Mouse (Mus musculus) embryonic fibroblast, embryonic 13.5 days (primary cell): Measurements from ENCODE around the gene Hecw1.

Experiments used
- CTCF ChIP-seq: IDR thresholded peaks from 2 replicates; pipeline ENCODE4 v1.5.1; 2011; ENCODE audit warnings: mild to moderate bottlenecking, control low read depth, low read length, moderate library complexity, borderline replicate concordance; ENCODE audit not compliant: insufficient read depth
- POLR2A ChIP-seq: IDR thresholded peaks from 2 replicates; pipeline ENCODE4 v1.6.1; 2011; ENCODE audit warnings: low read depth, mild to moderate bottlenecking, control low read depth, low read length, moderate library complexity

DNA sequence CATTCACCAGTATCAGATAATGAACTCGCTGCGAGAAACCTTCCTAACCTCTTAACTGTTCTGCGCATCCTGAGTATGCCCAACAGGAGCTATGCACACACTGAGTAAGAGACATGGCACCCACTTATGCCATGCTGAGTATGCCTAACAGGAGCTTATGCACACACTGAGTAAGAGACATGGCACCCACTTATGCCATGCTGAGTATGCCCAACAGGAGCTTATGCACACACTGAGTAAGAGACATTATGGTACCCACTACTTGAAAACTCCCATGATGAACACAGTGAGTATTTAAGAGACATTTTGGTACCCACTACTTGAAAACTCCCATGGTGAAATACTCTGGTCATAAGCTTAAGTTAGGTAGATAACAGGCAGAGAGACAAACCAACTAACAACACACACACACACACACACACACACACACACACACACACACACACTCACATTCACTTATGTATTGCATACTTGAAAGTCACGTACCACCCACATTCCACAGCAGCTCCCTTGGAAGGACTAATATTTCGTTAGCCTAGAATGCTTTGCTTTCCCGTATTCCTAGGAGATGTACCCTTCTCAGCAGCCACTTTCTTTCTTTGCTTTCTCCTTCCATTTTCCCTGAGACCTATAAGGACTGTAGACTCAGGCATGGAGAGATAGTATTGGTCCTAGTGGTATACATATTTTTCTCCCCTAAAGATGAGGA lies 94.0 kb downstream of the Hecw1 start:
- no peak for TF ChIP-seq POLR2A
- no peak for TF ChIP-seq CTCF
